ENCODE assay signal across 7 mouse cellular contexts in the genomic region with DNA sequence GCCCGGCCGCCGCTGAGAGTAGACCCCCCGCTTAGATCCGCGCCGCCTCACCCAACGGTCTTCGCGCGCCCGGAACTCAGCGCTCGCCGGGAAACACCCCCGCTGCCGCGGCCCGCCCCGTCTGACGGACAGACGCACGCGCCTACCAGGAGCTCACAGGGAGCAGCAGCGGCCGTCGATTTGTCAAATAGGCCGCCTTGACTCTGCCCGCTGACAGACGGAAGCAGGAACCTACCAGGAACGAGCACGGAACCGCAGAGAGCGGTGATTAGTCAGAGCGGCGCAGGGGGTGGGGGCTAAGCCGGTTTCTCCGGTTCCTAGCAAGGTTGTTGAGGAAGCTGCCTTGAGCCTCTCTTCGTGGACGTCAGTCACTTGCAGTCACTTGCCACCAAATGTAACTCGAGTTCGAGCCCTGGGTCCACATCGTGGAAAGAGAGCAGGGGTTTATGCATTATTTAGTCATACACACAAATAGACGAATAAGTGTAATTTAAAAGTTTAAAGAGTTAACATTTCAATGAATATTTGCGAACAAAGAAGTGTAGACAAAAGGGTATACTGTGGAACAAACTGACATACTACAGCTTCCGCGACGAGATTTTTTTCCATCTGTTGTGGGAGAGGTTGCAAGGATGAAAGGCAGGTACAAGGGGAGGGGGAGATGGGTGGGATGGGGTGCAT. TPM values are rescaled to one million over a fixed set of nuclear protein-coding genes. Genes with fewer than 3 reads are reported as not detected.
DNase-seq lines count a peak whose midpoint lies in the region; ATAC-seq lines count a peak whose summit lies in the region.

A gene (minus strand): TSS at position 130 of the 681 bp plus-strand sequence.

- WGBS in embryonic facial prominence, embryonic 11.5 days, result 3% methylated on average over 48 of the region's 48 CpGs
- 4% methylated on average over 48 of the region's 48 CpGs for WGBS in limb, embryonic 10.5 days
- WGBS in midbrain, embryonic 13.5 days, result 3% methylated on average over 48 of the region's 48 CpGs

- no peaks in the 10 kb centered on the region for H3K27me3 ChIP-seq in embryonic facial prominence, embryonic 11.5 days (ENCODE audit: control insufficient read depth, insufficient read depth, low read length)
- no peaks in the 10 kb centered on the region for H3K27me3 ChIP-seq in limb, embryonic 10.5 days (ENCODE audit: low read depth, poor library complexity, severe bottlenecking)
- H3K27me3 ChIP-seq in midbrain, embryonic 13.5 days, result no peaks in the 10 kb centered on the region

- ATAC-seq in embryonic facial prominence, embryonic 11.5 days (replicated peaks; ENCODE audit: insufficient number of reproducible peaks, low FRiP score, low TSS enrichment, low read depth), result peak; percentile 99
- ATAC-seq in granulocyte monocyte progenitor cell, adult 5-6 weeks (replicated peaks; ENCODE audit: poor library complexity, severe bottlenecking), result peak; percentile 96
- peak; percentile 100 for ATAC-seq in midbrain, embryonic 13.5 days

- DNase-seq in adrenal gland, postnatal 14 days, result peak; percentile 99
- peak; percentile 99 for DNase-seq in embryonic facial prominence, embryonic 11.5 days (ENCODE audit: low spot score)
- peak; percentile 99 for DNase-seq in kidney, adult 11 months
- peak; percentile 96 for DNase-seq in limb, embryonic 10.5 days (ENCODE audit: low spot score)
- peak; percentile 96 for DNase-seq in spleen, adult 12 weeks (ENCODE audit: low spot score)

- no peaks in the 10 kb centered on the region for H3K9me3 ChIP-seq in embryonic facial prominence, embryonic 11.5 days (replicated peaks; ENCODE audit: control insufficient read depth, low read length)
- H3K9me3 ChIP-seq in limb, embryonic 10.5 days (replicated peaks), result no peaks in the 10 kb centered on the region
- no peaks in the 10 kb centered on the region for H3K9me3 ChIP-seq in midbrain, embryonic 13.5 days

- peak within 1 kb of the TSS; percentile 64 for H3K4me3 ChIP-seq in embryonic facial prominence, embryonic 11.5 days (ENCODE audit: low read depth, low read length)
- H3K4me3 ChIP-seq in limb, embryonic 10.5 days, result peak within 1 kb of the TSS; percentile 78
- H3K4me3 ChIP-seq in midbrain, embryonic 13.5 days (replicated peaks), result peak within 1 kb of the TSS; percentile 65

- H3K9ac ChIP-seq in embryonic facial prominence, embryonic 11.5 days (replicated peaks; ENCODE audit: low read length), result peak within 1 kb of the TSS; percentile 78
- peak within 1 kb of the TSS; percentile 76 for H3K9ac ChIP-seq in midbrain, embryonic 13.5 days (replicated peaks)

- H3K4me1 ChIP-seq in embryonic facial prominence, embryonic 11.5 days (ENCODE audit: control insufficient read depth, insufficient read depth, low read length), result no peaks in the 10 kb centered on the region; the same call in 1 of the 2 replicates
- H3K4me1 ChIP-seq in limb, embryonic 10.5 days, result peaks cover 23% of the 10 kb centered on the region
- H3K4me1 ChIP-seq in midbrain, embryonic 13.5 days (replicated peaks), result peaks cover 18% of the 10 kb centered on the region

- peak within 1 kb of the TSS; percentile 62 for H3K27ac ChIP-seq in embryonic facial prominence, embryonic 11.5 days (replicated peaks; ENCODE audit: low read depth, low read length)
- H3K27ac ChIP-seq in limb, embryonic 10.5 days, result peak within 1 kb of the TSS; percentile 93
- no peak within 1 kb of the TSS for H3K27ac ChIP-seq in midbrain, embryonic 13.5 days

- H3K4me2 ChIP-seq in embryonic facial prominence, embryonic 11.5 days (ENCODE audit: low read depth, low read length), result peak within 1 kb of the TSS; percentile 82
- H3K4me2 ChIP-seq in midbrain, embryonic 13.5 days (replicated peaks), result peak within 1 kb of the TSS; percentile 81

- no peaks in the 10 kb centered on the region for H3K36me3 ChIP-seq in embryonic facial prominence, embryonic 11.5 days (replicated peaks; ENCODE audit: control insufficient read depth, insufficient read depth, low read depth, low read length)
- peaks cover 12% of the 10 kb centered on the region for H3K36me3 ChIP-seq in limb, embryonic 10.5 days
- H3K36me3 ChIP-seq in midbrain, embryonic 13.5 days, result no peaks in the 10 kb centered on the region

RNA-seq across cellular contexts. Expression of the gene that starts here (rescaled TPM):
- 21.8 and 24.4 TPM in 2 replicates for total RNA-seq in adrenal gland, postnatal 14 days (2021)
- polyA plus RNA-seq in embryonic facial prominence, embryonic 11.5 days (2014; fragmentation: Nextera tagmentation; extraction: Ambion mirVana), result 35.6 and 36.0 TPM in 2 replicates
- total RNA-seq in granulocyte monocyte progenitor cell, adult 5-6 weeks (2014; fragmentation: Nextera tagmentation), result 17.3 and 18.2 TPM in 2 replicates
- total RNA-seq in granulocyte monocyte progenitor cell, adult 5-6 weeks (2017), result 13.9 and 15.9 TPM in 2 replicates
- 46.1 and 46.2 TPM in 2 replicates for polyA plus RNA-seq in limb, embryonic 10.5 days (2016; fragmentation: Nextera tagmentation; extraction: Ambion mirVana)
- 22.9 and 24.1 TPM in 2 replicates for polyA plus RNA-seq in midbrain, embryonic 13.5 days (2015; fragmentation: Nextera tagmentation; extraction: Ambion mirVana)
